Mouse (Mus musculus): ENCODE measurements around the gene Prlhr. TPM values are rescaled to one million over a fixed set of nuclear protein-coding genes. Genes with fewer than 3 reads are reported as not detected.

The Prlhr gene
- not detected for total RNA-seq (2023)

GRCm38 (mm10) chr19:60468254-60468762 lies at the start of gene Prlhr:
Prlhr (minus strand) TSS chr19:60468304.

Other genes with a start within 250 kb of the Prlhr start
- 10 to 100 TPM; 49.0 to 59.1 TPM for gene Fam204a, start 241.6 kb downstream of the Prlhr start, total RNA-seq (2023)
- 10 to 100 TPM; 72.5 to 74.6 TPM for gene Cacul1, start 112.7 kb upstream of the Prlhr start, total RNA-seq (2023)